Mouse (Mus musculus): ENCODE measurements at regions not wholly inside any gene's neighbourhood (a gene's known extent, or its start where the extent isn't known, plus 50 kb on each side); places are given as distances from the start of the nearest gene placed in this dataset.

DNA sequence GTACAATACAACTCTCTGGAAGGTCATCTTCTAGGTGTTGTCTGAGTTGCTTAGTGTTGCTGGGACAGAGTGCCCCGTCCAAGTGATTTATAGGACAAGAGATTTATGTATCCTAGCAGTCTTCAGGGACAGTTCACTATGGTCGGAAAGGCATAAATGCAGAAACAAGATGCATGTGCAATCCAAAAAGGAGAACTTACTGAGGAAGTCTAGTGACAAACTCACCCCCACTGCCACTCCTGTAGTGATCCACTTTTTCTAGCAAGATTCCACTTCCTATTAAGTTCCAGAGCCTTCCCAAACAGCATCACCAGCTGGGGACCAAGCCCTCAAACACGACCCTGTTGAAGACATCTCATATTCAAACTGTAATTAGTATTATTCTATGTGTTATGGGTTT, 1266.9 kb upstream of the Lrrc6 start:
- H3K36me3 ChIP-seq (ENCODE audit: control insufficient read depth, insufficient read depth, low read length) = no peaks in the 10 kb centered on the region
- H3K27ac ChIP-seq (replicated peaks; ENCODE audit: low read depth, low read length) = no peak overlapping the region
- DNase-seq (ENCODE audit: low spot score) (no peak), ATAC-seq (ENCODE audit: insufficient number of reproducible peaks, low FRiP score, low TSS enrichment, low read depth) (no peak)
- no peak overlapping the region for H3K4me3 ChIP-seq (ENCODE audit: low read depth, low read length)
- no peaks in the 10 kb centered on the region for H3K27me3 ChIP-seq (ENCODE audit: control insufficient read depth, insufficient read depth, low read length)
- H3K4me1 ChIP-seq (ENCODE audit: control insufficient read depth, insufficient read depth, low read length) = no peaks in the 10 kb centered on the region
- H3K4me2 ChIP-seq (ENCODE audit: low read depth, severe bottlenecking) = no peak overlapping the region
- H3K9ac ChIP-seq (ENCODE audit: low read length) = no peak overlapping the region
- WGBS = 65% methylated on average over 3 of the region's 3 CpGs
- H3K9me3 ChIP-seq (ENCODE audit: control insufficient read depth, low read length) = no peaks in the 10 kb centered on the region

DNA sequence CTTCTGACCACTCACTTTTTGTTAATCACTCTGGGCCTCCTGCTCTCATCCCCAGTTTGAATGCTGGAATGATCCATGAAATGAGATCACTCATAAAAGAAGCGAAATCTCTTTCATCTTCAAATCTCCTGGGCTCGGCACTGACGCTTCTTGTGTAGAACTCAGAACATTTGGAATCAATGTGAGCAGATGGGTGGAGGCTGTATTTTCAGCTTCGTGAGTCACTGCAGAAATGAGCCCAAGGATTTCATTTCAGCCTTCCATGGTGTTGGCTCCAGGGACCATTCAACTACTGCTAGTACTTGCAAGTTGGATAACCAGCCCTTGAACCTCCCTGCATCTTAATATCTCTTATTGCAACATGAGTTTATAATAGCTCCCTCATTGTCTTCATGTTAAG, 1258.5 kb upstream of the Lrrc6 start:
- 59% methylated on average over 4 of the region's 4 CpGs for WGBS

DNA sequence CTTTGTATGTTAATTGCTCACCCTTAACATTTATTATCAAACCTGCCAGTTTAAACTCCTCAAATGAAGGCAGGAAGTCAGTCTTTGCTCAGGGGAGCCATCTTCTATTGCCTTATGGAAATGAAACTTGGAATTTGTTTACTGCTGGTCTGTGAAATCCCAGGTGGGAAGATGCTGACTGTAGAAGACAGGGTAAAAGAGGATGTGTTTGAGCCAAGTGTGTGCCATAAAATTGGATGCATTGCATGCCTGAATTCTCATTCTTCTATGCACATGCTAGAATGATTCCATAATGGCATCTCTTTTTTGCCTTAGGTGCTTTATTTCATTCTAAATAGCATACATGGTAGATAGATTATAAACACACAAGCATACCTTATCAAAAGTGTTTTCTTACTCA, 1249.9 kb upstream of the Lrrc6 start:
- H3K9me3 ChIP-seq (ENCODE audit: control insufficient read depth, low read length) = no peaks in the 10 kb centered on the region
- H3K27me3 ChIP-seq (ENCODE audit: control insufficient read depth, insufficient read depth, low read length) = no peaks in the 10 kb centered on the region
- ATAC-seq (ENCODE audit: insufficient number of reproducible peaks, low FRiP score, low TSS enrichment, low read depth) (no peak), DNase-seq (ENCODE audit: low spot score) (no peak)
- no peaks in the 10 kb centered on the region for H3K4me1 ChIP-seq (ENCODE audit: control insufficient read depth, insufficient read depth, low read length)
- H3K4me2 ChIP-seq (ENCODE audit: low read depth, severe bottlenecking) = no peak overlapping the region
- H3K36me3 ChIP-seq (ENCODE audit: control insufficient read depth, insufficient read depth, low read length) = no peaks in the 10 kb centered on the region
- no peak overlapping the region for H3K4me3 ChIP-seq (ENCODE audit: low read depth, low read length)
- H3K9ac ChIP-seq (ENCODE audit: low read length) = no peak overlapping the region
- no peak overlapping the region for H3K27ac ChIP-seq (replicated peaks; ENCODE audit: low read depth, low read length)

More for the DNA sequence above, 1258.5 kb upstream of the Lrrc6 start:
- Histone ChIP-seq H3K9me3 (ENCODE audit: control insufficient read depth, low read length) (no peaks in the 10 kb centered on the region), H3K4me2 (ENCODE audit: low read depth, severe bottlenecking) (no peak overlapping the region), H3K36me3 (ENCODE audit: control insufficient read depth, insufficient read depth, low read length) (no peaks in the 10 kb centered on the region), H3K4me1 (ENCODE audit: control insufficient read depth, insufficient read depth, low read length) (no peaks in the 10 kb centered on the region), H3K9ac (ENCODE audit: low read length) (no peak overlapping the region), H3K4me3 (ENCODE audit: low read depth, low read length) (no peak overlapping the region), H3K27me3 (ENCODE audit: control insufficient read depth, insufficient read depth, low read length) (no peaks in the 10 kb centered on the region), H3K27ac (replicated peaks; ENCODE audit: low read depth, low read length) (no peak overlapping the region)
- ATAC-seq (ENCODE audit: insufficient number of reproducible peaks, low FRiP score, low TSS enrichment, low read depth) (no peak), DNase-seq (ENCODE audit: low spot score) (no peak)

DNA sequence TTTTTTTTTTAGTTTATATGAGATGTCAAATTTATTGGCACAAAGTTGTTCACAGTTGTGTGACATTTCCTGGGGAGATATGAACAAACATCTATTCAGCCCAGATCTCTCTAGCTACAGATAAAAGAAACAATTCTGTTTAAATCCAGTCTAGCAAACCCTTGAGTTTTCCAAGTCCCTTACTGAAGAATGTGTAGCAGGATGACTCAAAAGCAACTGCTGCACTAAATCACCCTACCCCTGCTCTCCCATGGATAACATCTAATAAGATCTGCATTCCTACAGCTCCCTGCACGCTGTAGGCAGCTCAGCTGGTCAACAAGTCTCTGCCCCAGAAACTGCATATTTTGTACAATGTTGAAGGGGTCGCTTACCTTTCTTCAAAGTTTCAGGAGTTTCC, 1242.6 kb upstream of the Lrrc6 start:
- no peaks in the 10 kb centered on the region for H3K4me1 ChIP-seq (ENCODE audit: control insufficient read depth, insufficient read depth, low read length)
- DNase-seq (ENCODE audit: low spot score) (no peak), ATAC-seq (ENCODE audit: insufficient number of reproducible peaks, low FRiP score, low TSS enrichment, low read depth) (no peak)
- no peaks in the 10 kb centered on the region for H3K9me3 ChIP-seq (ENCODE audit: control insufficient read depth, low read length)
- no peaks in the 10 kb centered on the region for H3K27me3 ChIP-seq (ENCODE audit: control insufficient read depth, insufficient read depth, low read length)
- H3K36me3 ChIP-seq (ENCODE audit: control insufficient read depth, insufficient read depth, low read length) = no peaks in the 10 kb centered on the region
- H3K9ac ChIP-seq (ENCODE audit: low read length) = no peak overlapping the region
- no peak overlapping the region for H3K4me3 ChIP-seq (ENCODE audit: low read depth, low read length)
- H3K27ac ChIP-seq (replicated peaks; ENCODE audit: low read depth, low read length) = no peak overlapping the region
- no peak overlapping the region for H3K4me2 ChIP-seq (ENCODE audit: low read depth, severe bottlenecking)
- 59% methylated on average over 2 of the region's 2 CpGs for WGBS

DNA sequence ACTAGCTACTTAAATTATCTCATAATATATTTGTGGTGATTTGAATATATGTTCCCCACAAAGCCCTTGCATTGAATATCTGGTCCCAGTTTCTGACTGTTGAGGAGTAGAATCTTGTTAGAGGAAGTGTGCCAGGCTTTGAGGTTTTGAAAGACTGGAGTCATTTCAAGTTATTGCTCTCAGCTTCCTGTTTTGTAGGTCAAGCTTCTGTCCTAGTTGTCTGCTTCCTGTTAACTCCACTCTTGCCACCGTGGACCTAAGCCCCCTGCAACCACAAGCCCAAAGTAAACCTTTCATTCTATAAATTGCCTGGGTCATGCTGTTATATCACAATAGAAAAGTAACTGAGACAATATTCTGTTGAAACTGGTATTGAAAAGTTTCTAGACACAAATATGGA, 1232.3 kb upstream of the Lrrc6 start:
- no peak overlapping the region for H3K27ac ChIP-seq (replicated peaks; ENCODE audit: low read depth, low read length)
- H3K9me3 ChIP-seq (ENCODE audit: control insufficient read depth, low read length) = no peaks in the 10 kb centered on the region
- no peaks in the 10 kb centered on the region for H3K27me3 ChIP-seq (ENCODE audit: control insufficient read depth, insufficient read depth, low read length)
- H3K4me2 ChIP-seq (ENCODE audit: low read depth, severe bottlenecking) = no peak overlapping the region
- no peaks in the 10 kb centered on the region for H3K36me3 ChIP-seq (ENCODE audit: control insufficient read depth, insufficient read depth, low read length)
- DNase-seq (ENCODE audit: low spot score) (no peak), ATAC-seq (ENCODE audit: insufficient number of reproducible peaks, low FRiP score, low TSS enrichment, low read depth) (no peak)
- no peaks in the 10 kb centered on the region for H3K4me1 ChIP-seq (ENCODE audit: control insufficient read depth, insufficient read depth, low read length)
- no peak overlapping the region for H3K9ac ChIP-seq (ENCODE audit: low read length)
- H3K4me3 ChIP-seq (ENCODE audit: low read depth, low read length) = no peak overlapping the region
- 71% methylated on average over 1 of the region's 1 CpGs for WGBS

DNA sequence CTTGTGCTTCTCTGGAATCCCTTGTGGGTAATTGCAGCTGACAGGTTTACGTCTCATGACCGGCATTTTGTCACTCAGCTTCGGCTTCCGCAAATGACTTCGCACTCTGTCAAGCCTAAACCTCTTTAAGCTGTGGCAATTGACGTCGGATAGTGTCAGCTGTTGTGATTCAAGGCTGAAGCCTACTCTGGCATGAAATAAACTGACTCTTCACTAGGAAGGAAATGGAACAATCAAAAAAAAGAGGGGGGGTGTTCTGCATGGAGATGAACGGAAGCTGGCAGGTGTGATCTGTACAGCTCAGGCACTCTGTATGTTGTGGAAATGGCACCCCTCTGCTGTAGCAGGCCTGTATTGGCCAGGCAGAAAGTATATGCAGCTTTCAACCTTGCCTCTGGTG, 1228.8 kb upstream of the Lrrc6 start:
- Histone ChIP-seq H3K9ac (ENCODE audit: low read length) (no peak overlapping the region), H3K27ac (replicated peaks; ENCODE audit: low read depth, low read length) (no peak overlapping the region), H3K4me1 (ENCODE audit: control insufficient read depth, insufficient read depth, low read length) (no peaks in the 10 kb centered on the region), H3K4me3 (ENCODE audit: low read depth, low read length) (no peak overlapping the region), H3K36me3 (ENCODE audit: control insufficient read depth, insufficient read depth, low read length) (no peaks in the 10 kb centered on the region), H3K4me2 (ENCODE audit: low read depth, severe bottlenecking) (no peak overlapping the region), H3K9me3 (ENCODE audit: control insufficient read depth, low read length) (no peaks in the 10 kb centered on the region), H3K27me3 (ENCODE audit: control insufficient read depth, insufficient read depth, low read length) (no peaks in the 10 kb centered on the region)
- 57% methylated on average over 8 of the region's 8 CpGs for WGBS
- no peak for ATAC-seq (ENCODE audit: insufficient number of reproducible peaks, low FRiP score, low TSS enrichment, low read depth)
- DNase-seq (ENCODE audit: low spot score) = no peak

DNA sequence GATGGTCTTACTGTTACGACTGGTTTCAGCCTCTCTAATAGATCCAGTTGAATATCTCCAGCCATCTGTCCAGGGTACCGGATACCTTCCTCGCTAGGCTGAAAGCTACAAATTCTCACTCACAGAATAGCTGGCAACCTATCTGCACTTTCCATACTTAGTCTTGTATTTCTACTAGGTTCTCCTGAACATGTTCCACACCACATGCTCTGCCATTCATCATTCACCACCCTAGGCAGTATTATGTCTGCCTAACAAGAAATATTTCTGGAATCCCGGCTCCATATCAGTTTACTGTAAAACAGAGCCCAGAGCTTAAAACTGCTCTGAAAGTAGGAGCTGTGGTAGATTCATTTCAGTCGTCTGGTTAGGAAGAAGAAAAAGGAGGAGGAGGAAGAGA, 1224.5 kb upstream of the Lrrc6 start:
- Histone ChIP-seq H3K36me3 (ENCODE audit: control insufficient read depth, insufficient read depth, low read length) (no peaks in the 10 kb centered on the region), H3K9ac (ENCODE audit: low read length) (no peak overlapping the region), H3K4me1 (ENCODE audit: control insufficient read depth, insufficient read depth, low read length) (no peaks in the 10 kb centered on the region), H3K27ac (replicated peaks; ENCODE audit: low read depth, low read length) (no peak overlapping the region), H3K9me3 (ENCODE audit: control insufficient read depth, low read length) (no peaks in the 10 kb centered on the region), H3K4me2 (ENCODE audit: low read depth, severe bottlenecking) (no peak overlapping the region), H3K27me3 (ENCODE audit: control insufficient read depth, insufficient read depth, low read length) (no peaks in the 10 kb centered on the region), H3K4me3 (ENCODE audit: low read depth, low read length) (no peak overlapping the region)
- WGBS = 78% methylated on average over 5 of the region's 5 CpGs
- ATAC-seq (ENCODE audit: insufficient number of reproducible peaks, low FRiP score, low TSS enrichment, low read depth) (no peak), DNase-seq (ENCODE audit: low spot score) (no peak)

DNA sequence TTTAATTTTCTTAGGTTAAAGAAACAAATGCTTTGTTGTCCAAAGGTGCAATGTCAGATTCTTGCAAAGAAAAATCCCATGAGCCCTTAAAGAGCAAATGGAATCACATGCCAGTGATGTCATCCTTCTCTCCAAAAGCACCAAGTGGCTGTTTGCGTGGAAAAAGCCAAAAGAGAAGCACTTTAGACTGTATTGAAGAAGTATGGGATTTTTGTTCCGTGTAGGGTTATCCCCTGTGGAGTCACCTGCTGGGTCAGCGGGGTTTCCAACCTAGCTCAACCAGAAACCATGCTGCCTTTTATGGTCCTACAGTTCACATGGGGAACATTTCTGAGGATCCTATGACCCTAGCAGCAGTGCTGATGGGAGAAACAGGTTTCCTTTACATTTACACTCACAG, 1213.5 kb upstream of the Lrrc6 start:
- H3K9me3 ChIP-seq (ENCODE audit: control insufficient read depth, low read length) = no peaks in the 10 kb centered on the region
- H3K4me1 ChIP-seq (ENCODE audit: control insufficient read depth, insufficient read depth, low read length) = no peaks in the 10 kb centered on the region
- H3K27me3 ChIP-seq (ENCODE audit: control insufficient read depth, insufficient read depth, low read length) = no peaks in the 10 kb centered on the region
- ATAC-seq (ENCODE audit: insufficient number of reproducible peaks, low FRiP score, low TSS enrichment, low read depth) (no peak), DNase-seq (ENCODE audit: low spot score) (no peak)
- H3K9ac ChIP-seq (ENCODE audit: low read length) = no peak overlapping the region
- H3K4me2 ChIP-seq (ENCODE audit: low read depth, severe bottlenecking) = no peak overlapping the region
- 75% methylated on average over 3 of the region's 3 CpGs for WGBS
- no peak overlapping the region for H3K27ac ChIP-seq (replicated peaks; ENCODE audit: low read depth, low read length)
- H3K36me3 ChIP-seq (ENCODE audit: control insufficient read depth, insufficient read depth, low read length) = no peaks in the 10 kb centered on the region
- H3K4me3 ChIP-seq (ENCODE audit: low read depth, low read length) = no peak overlapping the region

DNA sequence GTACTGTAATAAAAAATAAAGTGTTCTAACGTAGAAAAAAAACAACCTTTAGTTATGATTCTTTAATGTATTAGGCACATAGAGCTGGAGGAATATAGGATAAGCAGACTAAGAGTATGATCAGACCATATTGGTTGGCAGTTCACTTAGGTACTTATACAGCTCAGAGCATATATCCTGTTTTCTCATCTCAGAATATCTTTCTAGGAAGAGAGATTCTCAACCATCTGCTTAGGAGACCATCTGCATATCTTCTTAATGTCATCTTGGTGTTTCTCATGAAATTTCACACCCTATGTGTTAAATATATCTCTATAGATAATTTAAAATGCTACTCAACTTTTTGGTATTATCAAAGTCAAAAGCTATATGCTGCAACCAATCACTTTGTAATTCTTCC, 1185.4 kb upstream of the Lrrc6 start:
- Histone ChIP-seq H3K4me1 (ENCODE audit: control insufficient read depth, insufficient read depth, low read length) (no peaks in the 10 kb centered on the region), H3K9ac (ENCODE audit: low read length) (no peak overlapping the region), H3K4me3 (ENCODE audit: low read depth, low read length) (no peak overlapping the region), H3K4me2 (ENCODE audit: low read depth, severe bottlenecking) (no peak overlapping the region), H3K9me3 (ENCODE audit: control insufficient read depth, low read length) (no peaks in the 10 kb centered on the region), H3K36me3 (ENCODE audit: control insufficient read depth, insufficient read depth, low read length) (no peaks in the 10 kb centered on the region), H3K27ac (replicated peaks; ENCODE audit: low read depth, low read length) (no peak overlapping the region), H3K27me3 (ENCODE audit: control insufficient read depth, insufficient read depth, low read length) (no peaks in the 10 kb centered on the region)
- 59% methylated on average over 1 of the region's 1 CpGs for WGBS
- DNase-seq (ENCODE audit: low spot score) = no peak
- ATAC-seq (ENCODE audit: insufficient number of reproducible peaks, low FRiP score, low TSS enrichment, low read depth) = no peak
